Mouse (Mus musculus): ENCODE measurements at regions not wholly inside any gene's neighbourhood (a gene's known extent, or its start where the extent isn't known, plus 50 kb on each side); places are given as distances from the start of the nearest gene placed in this dataset.

DNA sequence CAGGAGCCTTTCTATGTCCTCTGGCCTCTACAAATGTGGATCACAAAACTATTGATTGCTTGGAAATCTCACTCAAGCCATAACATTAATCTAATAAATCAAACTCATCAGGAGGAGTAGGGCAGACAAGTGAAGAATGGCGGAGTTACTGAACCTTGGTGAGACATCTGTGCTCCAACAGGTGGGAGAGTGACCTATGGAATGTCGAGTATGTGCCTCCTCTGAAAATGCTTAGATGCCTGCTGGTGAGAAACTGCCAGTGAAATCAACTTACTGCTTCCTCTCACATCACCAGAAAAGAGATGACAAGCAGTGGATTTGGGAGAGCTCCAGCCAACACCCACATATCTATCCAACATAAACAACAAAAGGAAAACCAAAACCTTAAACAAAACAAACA is 965.8 kb downstream of the Slc16a7 start:
- no peak for TF ChIP-seq POLR2A (IDR thresholded peaks at IDR 0.05; ENCODE audit: low read depth, low read length)
- TF ChIP-seq CTCF (IDR thresholded peaks at IDR 0.05; ENCODE audit: extremely low read depth, insufficient read length, insufficient replicate concordance, low read depth, low read length): no peak
